Mouse (Mus musculus) frontal cortex, adult (tissue): Measurements from ENCODE around the gene Tpmt.

ENCODE experiments used
- ATAC-seq: cut with Nextera tagmentation; 2 replicates; pipeline ENCODE4 v1.9.2; 2017; ENCODE audit warnings: mild to moderate bottlenecking, moderate library complexity, mixed read lengths; ENCODE audit not compliant: low TSS enrichment

The Tpmt gene

DNA sequence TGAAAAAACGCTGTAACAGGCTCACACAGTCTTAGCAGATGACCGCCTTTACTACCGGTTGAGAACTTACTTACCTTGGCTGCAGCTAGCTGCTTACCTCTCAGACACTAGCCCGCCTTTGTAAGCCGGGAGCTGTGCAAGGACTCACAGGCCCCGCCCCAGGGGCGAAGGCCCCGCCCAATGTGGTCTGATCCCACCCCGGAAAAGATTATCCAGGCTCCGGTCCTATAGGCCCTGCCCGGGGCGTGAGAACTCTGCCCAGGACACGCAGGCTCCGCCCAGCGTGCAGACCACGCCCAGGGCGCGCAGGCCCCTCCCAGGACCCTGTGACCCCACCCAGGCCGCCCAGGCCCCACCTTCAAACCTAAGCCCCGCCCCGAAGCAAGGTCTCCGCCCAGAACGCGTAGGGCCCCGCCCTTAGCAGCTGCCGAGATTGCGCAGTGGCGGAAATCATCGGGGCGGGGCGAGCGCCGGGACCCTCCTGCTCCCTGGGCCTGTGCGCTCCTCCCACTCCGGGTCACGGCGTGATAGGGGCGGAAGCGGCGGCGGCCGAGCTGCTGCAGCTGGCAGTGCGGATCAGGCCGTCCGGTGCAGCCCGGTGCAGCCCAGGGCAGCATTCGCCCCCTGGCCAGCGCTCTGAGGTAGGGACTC, 1.4 kb downstream of the Tpmt start, which contains the start of gene Kdm1b:
Gene Kdm1b, plus strand, starts transcription at position 470 of the 651 bp plus-strand sequence.
- ATAC-seq = peak; percentile 90

DNA sequence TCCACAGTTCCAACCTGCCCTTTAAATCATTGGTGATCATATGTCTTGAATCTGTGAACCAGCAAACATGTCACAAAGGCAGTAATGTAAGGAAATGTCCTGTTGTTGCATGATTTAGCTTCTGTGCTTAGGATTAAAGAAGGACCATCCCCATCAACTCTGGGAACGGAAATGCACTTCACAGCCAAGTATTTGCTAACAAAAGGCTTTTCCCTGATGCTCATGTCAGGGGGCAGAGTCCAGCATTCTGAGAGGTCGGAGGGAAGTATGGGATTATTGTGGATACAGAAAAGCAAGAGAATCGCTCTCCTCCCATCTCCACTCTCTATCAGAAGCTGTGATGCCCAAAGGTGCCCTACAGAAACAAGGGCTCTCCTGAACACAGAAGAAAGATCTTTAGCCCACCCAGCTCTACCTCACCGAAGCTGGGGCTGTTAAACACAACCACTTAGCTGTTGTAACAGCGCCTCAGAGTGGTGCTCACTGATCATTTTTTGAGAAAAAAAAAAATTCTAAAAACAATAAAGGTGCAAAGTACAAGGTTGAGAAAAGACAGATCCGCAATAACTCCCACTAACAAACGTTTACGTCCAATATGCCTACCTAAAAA, 2.4 kb downstream of the Tpmt start:
- no peak for ATAC-seq

DNA sequence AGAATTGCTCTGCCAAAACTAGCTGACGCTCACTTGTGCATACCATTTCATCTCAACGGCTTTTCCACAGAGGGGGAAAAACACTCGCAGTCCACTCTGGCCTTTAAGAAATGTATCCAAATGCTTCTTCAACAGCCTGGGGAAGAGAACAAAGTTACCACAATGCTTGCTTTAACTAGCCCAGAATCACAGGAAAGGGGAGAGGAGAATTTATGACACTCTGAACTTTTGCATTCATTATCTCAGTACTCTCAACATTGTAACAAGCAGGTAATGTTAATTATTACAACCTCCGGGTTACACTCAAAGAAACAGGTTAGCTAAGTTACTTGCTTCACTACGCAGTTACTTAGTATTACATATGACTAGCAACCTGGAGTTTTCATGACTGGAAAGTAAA, 4.5 kb downstream of the Tpmt start:
- no peak for ATAC-seq

DNA sequence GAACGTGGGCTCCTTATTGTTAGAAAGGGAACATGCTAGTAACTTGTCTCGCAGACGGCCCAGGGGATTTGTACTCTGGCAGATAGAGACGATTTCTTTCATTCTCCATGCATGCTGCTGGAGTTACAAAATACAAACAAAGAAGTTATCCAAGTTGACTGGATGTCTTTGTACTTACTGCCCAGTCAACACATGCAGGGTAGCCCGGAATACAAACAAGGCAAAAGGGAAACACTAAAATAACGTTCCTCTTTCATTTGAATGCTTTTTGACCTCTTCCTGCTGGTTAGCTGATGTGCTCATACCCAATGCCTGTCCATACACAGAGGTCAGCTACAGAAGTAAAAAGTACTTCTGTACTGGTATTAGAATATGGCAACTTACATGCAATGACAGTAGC, 6.6 kb downstream of the Tpmt start:
- no peak for ATAC-seq

DNA sequence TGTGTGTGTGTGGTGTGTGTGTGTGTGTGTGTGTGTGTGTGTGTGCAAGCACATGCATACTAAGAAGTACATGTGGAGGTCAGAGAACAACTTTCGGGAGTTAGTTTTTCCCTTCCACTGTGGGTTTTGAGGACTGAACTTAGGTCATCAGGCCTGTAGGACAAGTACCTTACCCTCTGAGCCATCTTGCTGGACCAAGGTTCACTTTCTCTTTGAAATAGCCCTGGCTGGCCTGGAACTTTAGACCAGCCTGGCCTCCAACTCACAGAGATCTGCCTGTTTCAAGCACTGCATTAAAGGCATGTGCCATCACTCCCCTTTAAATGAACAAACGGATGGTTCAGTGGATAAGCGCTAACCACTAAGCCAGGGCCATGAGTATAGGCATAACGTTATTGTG, 10.9 kb downstream of the Tpmt start:
- no peak for ATAC-seq

DNA sequence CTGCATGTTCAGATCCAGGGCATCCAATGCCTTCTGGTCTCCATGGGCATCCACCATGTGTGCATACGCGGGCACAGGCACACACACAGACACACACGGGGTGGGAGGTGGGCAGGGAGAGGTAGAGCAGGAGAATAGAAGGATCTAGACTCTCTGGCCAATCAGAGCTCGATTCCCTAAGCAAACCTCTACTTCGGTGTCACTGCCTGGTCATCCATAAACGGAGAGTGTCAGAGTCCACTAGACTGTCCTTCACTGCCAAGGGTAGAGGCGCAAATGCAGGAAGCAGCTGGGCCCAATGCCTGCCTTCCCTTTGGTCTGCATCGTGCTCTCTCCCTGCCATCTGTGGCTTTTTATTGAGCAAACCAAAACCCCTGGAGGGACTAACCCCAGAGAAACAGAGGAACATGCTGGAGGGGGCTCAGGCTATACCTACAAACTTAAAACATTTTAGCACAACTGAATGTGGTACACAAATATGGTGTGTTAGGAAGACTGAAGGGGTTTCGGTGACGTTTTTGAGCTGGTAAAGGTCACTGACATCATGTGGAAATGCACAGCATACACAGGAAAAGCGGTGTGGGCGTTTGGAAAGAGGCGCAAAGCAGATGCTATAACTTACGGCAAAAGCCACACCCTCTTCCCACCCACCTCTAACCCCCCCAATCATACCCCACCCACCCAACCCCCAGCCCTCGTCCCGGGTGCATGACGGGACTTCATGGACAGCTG, 14.0 kb downstream of the Tpmt start:
- ATAC-seq = no peak

DNA sequence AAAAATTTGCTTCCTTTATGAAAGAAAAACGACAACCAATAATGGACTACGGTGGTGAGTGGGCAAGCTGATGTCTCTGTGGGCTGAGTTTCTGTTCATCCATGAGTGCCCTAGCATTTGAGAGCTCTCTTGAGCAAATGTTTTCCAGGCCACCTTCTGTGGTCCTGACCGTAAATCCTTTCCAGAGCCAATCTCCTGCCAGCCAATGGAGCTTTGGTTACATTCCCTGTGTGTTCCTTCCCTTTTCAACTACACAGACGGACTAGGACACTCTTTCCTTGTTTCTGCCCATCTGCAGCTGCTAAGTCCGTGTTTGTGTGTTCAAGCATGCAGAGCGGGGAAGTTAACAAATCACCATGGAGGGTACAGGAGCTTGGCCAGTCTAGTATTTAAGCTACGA, 23.7 kb downstream of the Tpmt start:
- no peak for ATAC-seq

DNA sequence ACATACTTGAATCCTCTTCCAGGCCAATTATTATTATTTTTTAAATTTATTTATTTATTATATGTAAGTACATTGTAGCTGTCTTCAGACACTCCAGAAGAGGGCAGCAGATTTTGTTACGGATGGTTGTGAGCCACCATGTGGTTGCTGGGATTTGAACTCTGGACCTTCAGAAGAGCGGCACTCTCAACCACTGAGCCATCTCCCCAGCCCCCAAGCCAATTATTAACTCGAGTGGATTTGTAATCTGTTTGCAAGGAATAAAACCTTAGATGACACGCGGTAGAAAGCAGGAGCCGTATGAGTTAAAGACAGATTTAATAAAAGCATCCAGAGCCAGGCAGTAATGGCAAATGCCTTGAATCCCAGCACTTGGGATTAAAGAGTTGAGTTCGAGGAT, 24.8 kb downstream of the Tpmt start:
- no peak for ATAC-seq

DNA sequence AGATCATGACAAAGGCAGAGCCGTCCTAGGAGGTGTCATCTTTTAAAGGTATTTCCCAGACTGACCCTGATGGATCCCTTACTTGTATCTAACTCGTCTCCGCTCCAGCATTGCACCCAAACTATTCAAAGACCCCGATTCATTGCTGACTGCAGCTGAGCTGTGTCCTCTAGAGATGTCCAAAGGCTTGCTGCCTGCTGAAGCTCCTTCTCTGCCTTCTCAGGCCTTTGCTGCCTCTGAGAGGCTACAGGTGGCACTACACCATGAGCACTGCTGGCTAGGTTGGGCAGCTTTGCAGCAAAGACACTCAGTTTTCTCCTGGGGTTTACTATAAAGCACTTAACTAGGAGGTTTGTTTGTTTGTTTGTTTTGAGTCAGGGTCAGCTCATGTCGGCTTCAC, 27.3 kb downstream of the Tpmt start:
- peak; percentile 84 for ATAC-seq

DNA sequence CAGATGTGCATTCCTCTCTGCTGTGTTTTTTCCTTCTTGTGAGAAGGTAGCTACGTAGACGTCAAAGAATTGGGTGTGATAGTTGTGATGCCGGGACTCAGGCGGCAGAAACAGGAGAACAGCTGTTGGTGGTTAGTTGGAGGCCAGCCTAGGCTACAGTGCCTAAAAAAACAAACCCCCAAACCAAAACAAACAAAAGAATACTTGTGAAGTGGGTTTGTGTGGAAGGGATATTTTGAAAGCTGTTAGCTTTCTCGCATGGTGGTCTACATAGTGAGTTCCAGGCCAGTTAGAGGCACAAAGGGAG, 29.4 kb downstream of the Tpmt start:
- no peak for ATAC-seq

DNA sequence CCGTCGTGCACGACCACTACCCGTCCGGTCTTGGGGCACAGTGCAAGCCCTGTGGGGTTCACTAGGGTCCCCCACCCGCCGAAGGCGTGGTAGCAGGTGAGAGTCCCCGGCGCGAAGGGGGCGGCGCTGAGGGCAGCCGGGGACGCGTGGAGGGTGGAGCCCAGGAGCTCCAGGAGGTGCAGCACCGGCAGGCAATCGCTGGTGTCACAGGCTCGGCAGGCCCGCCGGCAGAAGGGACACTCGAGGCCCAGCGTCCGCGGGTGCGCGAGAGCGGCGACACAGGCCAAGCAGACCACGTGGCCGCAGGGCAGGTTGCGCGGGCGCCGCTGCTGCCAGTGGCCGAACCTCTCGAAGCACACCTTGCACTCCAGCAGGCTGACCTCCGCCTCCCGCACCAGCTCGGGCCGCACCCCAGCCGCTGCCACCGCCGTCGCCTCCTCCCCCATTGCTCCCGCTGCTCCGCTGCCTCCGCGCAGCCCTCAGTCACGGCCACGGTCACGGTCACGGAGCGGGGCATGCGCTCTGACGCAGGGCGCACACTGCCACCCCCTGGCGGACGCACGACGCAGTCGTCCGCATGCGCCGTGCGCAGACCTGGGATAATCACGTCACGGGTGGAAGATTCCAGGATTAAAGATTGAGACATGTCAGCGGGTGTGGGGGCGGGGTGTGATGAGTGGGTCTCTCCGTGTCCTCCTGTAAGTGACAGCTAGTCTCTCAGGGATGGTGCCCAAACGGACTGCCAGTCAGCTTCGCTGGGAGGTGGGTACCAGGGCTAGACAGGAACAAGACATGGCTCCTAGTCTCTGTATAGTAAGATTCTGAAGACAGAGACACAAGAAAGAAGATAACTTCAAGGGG, 30.0 kb downstream of the Tpmt start, which contains the start of gene Nhlrc1:
Gene Nhlrc1, minus strand, starts transcription at position 517 of the 861 bp plus-strand sequence.
- peak; percentile 93 for ATAC-seq

DNA sequence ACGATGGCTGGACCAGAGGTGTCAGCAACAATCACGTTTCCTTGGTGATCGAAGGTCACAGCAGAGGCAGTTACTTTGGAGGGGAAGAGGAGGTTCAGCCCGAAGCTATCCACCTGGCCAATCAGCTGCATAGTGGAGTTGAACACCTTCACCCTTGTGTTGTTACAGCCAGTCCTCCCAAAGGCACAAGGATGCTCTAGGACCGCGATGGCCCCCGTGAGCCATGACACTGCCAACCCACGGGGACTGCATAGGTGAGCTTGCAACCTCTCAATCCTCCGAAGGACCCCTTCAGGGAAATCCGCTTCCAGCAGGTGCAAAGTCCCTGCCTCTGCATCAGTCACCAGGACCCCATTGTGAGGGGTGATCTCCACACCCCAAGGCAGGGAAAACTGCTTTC, 30.8 kb downstream of the Tpmt start:
- ATAC-seq = no peak

DNA sequence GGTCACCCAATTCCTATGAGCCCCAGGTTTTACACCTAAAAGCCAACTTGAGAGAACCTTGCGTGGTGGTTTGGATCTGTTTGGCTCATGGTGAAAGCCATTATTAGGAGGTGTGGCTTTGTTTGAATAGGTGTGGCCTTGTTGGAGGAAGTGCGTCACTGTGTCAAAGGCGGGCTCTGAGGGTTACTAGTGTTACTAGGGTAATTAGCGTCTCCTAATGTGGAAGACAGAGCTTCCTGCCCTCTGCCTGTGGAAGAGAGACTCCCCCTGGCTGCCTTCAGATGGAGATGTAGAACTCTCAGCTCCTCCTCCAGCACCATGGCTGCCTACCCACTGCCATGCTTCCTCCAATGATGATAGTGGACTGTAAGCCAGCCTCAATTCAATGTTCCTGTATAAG, 42.9 kb downstream of the Tpmt start:
- no peak for ATAC-seq

DNA sequence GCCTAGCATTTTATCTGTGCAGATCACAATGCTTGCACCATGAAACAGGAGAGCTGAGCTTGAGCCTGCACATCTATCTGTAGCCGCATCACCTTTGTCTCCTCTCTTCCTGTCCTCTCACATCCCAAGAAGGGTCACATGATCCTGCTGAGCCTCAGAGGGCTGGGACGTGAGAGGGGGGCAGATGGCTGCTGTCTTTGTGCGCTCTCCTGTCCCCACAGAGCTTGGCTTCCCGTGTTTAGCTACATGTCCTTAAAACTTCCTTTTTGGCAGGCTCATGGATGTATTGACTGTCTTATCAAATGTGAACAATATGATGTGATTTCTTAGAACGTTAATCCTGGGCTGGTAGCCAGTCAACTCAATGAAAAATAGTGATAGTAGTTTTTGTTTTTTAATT, 45.0 kb downstream of the Tpmt start:
- no peak for ATAC-seq

DNA sequence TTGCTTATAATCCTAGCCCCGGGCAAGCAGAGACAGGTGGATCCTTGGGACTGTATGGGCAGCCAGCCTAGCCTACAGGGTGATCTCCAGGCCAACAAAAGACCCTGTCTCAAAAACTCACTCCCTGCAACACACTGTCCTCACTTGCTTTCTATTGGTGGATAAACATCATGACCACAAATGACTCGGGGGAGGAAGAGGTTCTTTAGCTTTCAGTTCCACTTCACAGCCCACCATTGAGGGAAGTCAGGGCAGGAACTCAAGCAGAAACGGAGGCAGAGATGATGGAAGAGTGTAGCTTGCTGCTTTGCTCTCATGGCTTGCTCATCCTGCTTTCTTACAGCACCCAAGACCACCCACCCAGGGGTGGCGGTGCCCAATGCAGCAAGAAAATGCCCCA, 47.2 kb downstream of the Tpmt start:
- ATAC-seq = no peak

DNA sequence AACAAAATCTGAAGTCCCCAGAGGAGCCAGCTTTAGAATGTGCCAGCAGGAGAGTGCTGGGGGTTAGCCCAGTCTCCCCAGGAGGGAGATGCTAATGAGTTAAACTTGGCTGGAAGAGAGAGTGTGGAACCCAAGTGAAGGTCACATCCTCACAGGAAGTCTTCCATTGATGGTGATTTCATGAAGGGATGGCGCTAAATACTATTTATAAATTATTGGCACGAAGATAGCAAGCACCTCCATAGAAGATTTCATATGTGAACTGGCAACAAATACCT, 51.3 kb downstream of the Tpmt start:
- no peak for ATAC-seq

DNA sequence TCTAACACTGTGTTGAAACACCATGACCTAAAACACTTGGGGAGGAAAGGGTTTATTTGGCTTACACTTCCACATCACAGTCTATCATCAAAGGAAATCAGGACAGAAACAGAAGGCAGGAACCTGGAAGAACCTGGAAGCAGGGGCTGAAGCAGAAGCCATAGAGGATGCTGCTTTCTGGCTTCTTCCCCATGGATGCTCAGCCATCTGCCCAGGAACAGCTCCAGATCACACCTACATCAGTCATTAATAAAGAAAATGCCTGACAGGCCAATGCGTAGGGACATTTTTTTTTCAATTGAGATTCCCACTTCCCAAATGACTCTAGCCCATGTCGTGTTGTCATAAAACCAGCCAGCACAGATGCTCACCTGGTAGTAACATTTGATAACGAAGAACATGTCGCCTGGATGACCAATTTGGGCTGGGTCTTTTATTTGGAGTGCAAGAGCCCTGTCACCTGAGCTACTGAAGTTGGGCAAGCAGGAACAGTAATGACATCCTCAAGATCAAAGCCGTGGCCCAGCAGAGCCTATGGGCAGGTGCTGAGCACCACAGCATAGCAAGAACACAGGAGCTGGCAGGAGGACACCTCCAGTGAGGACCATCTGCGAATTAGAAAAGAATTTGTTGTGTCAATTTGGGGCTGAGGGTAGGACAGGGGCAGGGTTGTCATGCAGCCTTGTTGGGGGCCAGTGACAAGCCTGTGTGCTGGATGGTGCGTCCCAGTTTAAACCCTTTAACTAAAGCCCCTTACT, 51.8 kb downstream of the Tpmt start:
- ATAC-seq = no peak

DNA sequence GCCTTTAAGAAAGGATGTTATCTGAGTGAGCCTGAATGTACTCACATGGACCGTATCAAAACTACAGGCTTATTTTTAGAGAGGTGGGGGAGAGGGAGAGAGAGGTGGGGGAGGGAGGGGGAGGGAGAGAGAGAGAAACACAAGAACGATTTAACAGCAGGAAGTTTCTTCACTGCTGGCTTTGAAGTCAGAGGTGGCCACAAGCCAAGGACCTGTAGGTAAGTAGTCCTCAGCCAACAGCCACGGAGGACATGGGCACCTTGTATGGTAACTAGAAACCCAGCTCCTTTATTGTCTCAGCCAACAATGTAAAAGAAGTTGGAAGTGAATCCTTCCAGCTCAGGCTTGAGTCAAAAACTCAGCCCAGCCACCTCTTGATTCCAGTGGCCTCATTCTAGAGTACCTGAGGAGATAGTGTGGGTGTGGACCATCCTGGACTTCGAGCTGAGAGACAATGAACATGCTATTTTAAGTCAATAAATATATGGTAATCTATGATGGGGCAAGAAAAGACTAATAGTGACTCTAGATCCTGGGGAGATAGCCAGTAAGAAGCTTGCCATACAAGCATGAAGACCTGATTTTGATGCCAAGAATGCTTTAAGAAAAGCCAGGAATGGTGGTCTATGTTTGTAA, 54.0 kb downstream of the Tpmt start:
- no peak for ATAC-seq

DNA sequence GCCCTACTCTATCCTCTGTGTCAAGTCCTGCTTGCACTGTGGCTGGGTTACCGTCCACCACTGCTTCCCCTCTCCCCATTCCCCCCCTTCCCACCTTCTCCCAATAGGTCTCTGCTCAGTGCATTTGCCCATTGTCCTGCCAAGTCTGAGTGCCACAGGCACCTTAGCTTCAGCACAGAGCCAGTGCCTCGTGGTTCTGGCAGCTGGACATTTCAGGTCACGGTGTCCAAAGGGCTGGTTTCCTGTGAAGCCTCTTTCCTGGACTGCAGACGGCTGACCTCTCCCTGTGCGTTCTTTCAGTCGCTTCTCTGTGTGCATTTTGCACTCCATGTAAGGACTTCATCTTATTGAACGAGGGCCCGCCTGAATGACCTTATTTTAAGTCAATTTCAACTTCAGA, 56.6 kb downstream of the Tpmt start:
- no peak for ATAC-seq

DNA sequence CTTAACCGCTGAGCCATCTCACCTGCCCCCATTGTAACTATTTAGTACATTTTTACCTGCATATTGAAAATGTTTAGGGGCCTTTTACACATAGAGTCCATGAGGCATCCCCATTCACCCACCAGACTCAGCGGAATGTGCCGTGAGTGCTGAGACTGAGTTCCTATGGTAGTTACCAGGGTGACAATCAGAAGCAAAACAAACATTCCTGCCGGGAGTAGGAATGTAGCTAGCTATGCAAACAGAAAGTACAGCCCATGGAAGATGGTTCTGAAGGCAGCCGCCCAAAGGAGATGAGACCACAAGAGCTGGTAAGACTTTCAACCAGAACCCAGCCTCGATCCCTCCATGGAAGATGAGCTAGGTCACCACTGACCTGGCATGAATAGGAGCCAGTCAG, 58.3 kb downstream of the Tpmt start:
- no peak for ATAC-seq

DNA sequence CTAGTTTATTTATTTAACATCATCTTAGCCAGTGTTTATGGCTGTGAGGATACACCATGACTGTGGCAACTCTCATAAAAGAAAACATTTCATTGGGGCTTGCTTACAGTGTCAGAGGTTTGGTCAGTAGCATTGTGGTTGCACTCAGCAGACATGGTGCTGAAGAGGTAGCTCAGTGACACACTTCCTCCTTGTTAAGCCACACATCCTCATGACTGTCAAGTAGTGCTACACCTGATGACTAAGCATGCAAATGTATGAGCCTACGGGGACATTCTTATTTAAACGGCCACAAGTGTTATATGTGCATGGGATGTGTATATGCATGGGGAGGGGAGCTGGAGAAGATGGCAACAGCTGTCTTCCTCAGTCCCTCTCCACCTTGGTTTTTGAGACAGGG, 60.7 kb downstream of the Tpmt start:
- no peak for ATAC-seq
